Mouse (Mus musculus): ENCODE data around the gene Lamc2. TPM values are rescaled to one million over a fixed set of nuclear protein-coding genes. Genes with fewer than 3 reads are reported as not detected.

Gene Lamc2
- polyA plus RNA-seq, 1 experiment from 2014 or later = 0.44 TPM

DNA sequence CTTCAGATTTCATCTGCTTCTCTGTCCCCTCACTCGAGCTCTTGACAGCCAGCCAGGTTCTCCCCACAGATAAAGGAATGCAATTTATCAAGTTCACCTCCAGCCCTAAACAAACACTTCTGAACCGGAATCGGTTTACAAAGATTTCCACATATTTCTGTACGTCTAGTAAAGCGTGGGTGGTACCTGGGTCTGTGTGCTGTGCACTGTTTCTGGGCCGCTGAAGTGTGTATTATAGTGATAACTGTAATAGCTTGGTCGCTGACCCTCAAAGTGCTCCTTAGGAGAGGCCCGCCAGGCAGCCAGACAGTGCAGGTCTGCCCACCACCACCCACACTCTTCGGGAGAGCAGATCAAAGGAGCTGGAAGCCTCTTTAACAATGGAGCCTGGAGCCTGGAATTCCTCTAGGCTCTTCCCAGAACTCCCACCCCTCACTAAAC is 13.9 kb downstream of the Lamc2 start:
- no peaks in the 10 kb centered on the region for H3K27me3 ChIP-seq
- 28% methylated on average over 9 of the region's 9 CpGs for WGBS
- H3K9ac ChIP-seq (replicated peaks) = no peak overlapping the region; the same call in 1 of the 2 replicates
- peaks cover 6% of the 10 kb centered on the region for H3K4me1 ChIP-seq (replicated peaks)
- H3K4me2 ChIP-seq (replicated peaks) = no peak overlapping the region
- ATAC-seq = no peak
- H3K4me3 ChIP-seq (replicated peaks) = no peak overlapping the region
- H3K36me3 ChIP-seq = no peaks in the 10 kb centered on the region
- 0 out of 2 replicates have a peak overlapping the region, but pooled peaks have one; percentile 21 for H3K27ac ChIP-seq
- H3K9me3 ChIP-seq = no peaks in the 10 kb centered on the region

GRCm38 (mm10) chr1:153171011-153171410 is 15.2 kb downstream of the Lamc2 start:
- H3K36me3 ChIP-seq = no peaks in the 10 kb centered on the region
- no peak overlapping the region for H3K4me2 ChIP-seq (replicated peaks)
- no peak for ATAC-seq
- H3K9me3 ChIP-seq = no peaks in the 10 kb centered on the region
- H3K27ac ChIP-seq = no peak overlapping the region
- peaks cover 6% of the 10 kb centered on the region for H3K4me1 ChIP-seq (replicated peaks)
- no peak overlapping the region for H3K4me3 ChIP-seq (replicated peaks)
- no peak overlapping the region for H3K9ac ChIP-seq (replicated peaks)
- WGBS = 85% methylated on average over 10 of the region's 10 CpGs
- H3K27me3 ChIP-seq = no peaks in the 10 kb centered on the region

DNA sequence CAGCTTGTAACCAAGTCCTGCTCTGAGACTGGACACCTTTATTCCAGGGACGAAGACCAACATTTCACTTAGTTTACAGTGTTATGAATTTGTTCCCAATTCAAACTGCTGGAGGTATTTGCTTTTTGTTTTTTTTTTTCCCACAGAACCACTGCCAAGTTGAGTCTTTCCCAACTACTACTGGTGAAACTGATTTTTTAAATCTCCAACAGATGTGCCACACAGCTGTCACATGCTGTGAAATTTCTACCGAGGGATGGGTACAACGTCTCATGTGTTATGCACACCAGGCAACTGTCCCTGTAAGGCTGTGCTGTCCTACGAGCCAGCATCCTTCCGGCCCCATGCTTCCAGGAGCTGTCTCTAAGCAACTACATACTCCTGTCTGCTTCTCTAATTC is 18.0 kb downstream of the Lamc2 start:
- no peaks in the 10 kb centered on the region for H3K36me3 ChIP-seq
- WGBS = 86% methylated on average over 5 of the region's 5 CpGs
- no peak overlapping the region for H3K27ac ChIP-seq
- H3K9ac ChIP-seq (replicated peaks) = no peak overlapping the region
- H3K4me2 ChIP-seq (replicated peaks) = no peak overlapping the region
- H3K4me3 ChIP-seq (replicated peaks) = no peak overlapping the region
- H3K27me3 ChIP-seq = no peaks in the 10 kb centered on the region
- no peaks in the 10 kb centered on the region for H3K9me3 ChIP-seq
- ATAC-seq = no peak
- peaks cover 6% of the 10 kb centered on the region for H3K4me1 ChIP-seq (replicated peaks)

DNA sequence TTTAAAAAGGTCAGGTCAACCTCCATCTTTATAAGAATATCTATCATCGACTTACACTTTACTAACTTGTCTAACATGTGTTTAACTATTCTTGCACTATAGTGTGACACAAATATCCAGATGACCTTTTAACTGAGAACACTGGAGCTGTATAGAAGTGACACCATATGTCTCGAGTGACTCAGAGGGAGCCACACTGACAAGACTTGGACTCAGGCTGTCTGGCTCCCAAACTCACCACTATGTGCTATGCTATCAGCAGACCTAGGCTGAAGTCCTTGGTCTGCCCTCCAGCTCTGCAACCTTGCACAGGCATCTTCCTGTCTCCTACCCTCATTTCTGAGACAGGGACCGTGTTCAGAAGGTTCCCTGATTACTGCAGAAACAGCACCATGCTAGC is 22.4 kb downstream of the Lamc2 start:
- WGBS = 88% methylated on average over 3 of the region's 3 CpGs
- Histone ChIP-seq H3K4me1 (replicated peaks) (no peaks in the 10 kb centered on the region), H3K4me2 (replicated peaks) (no peak overlapping the region), H3K9ac (replicated peaks) (no peak overlapping the region), H3K27me3 (no peaks in the 10 kb centered on the region), H3K36me3 (no peaks in the 10 kb centered on the region), H3K4me3 (replicated peaks) (no peak overlapping the region), H3K27ac (no peak overlapping the region), H3K9me3 (no peaks in the 10 kb centered on the region)
- no peak for ATAC-seq

- Histone ChIP-seq H3K27ac (no peak overlapping the region), H3K9me3 (no peaks in the 10 kb centered on the region), H3K27me3 (no peaks in the 10 kb centered on the region), H3K9ac (replicated peaks) (no peak overlapping the region), H3K4me2 (replicated peaks) (no peak overlapping the region), H3K36me3 (no peaks in the 10 kb centered on the region), H3K4me1 (replicated peaks) (no peaks in the 10 kb centered on the region), H3K4me3 (replicated peaks) (no peak overlapping the region)
- ATAC-seq = no peak
- 96% methylated on average over 4 of the region's 4 CpGs for WGBS
Observed at GRCm38 (mm10) chr1:153159137-153159536, 27.1 kb downstream of the Lamc2 start.

- H3K27me3 ChIP-seq = no peaks in the 10 kb centered on the region
- H3K9ac ChIP-seq (replicated peaks) = no peak overlapping the region
- WGBS = 86% methylated on average over 5 of the region's 5 CpGs
Observed at GRCm38 (mm10) chr1:153157021-153157623, 29.1 kb downstream of the Lamc2 start.

DNA sequence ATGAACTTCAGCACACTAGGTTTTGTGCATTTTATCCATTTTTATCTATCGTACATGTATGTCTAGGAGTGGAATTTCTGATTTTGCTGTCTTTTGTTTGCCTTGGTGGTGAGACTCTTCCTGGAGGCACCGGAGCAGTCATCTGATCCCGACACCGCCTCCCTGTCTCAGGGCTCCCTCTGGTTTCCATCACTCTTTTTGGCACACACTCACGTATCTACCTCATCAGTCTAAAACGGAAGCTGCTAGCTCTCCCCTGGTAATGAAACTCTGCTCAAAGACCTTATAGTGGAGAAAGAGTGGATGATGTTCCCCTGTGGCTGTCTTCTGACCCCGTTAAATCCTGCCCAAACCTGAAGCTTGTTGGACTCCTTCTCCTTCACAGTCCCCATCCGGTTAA is 30.9 kb downstream of the Lamc2 start:
- no peak overlapping the region for H3K4me2 ChIP-seq (replicated peaks)
- no peak for ATAC-seq
- no peaks in the 10 kb centered on the region for H3K36me3 ChIP-seq
- no peak overlapping the region for H3K9ac ChIP-seq (replicated peaks)
- H3K9me3 ChIP-seq = no peaks in the 10 kb centered on the region
- no peak overlapping the region for H3K4me3 ChIP-seq (replicated peaks)
- no peaks in the 10 kb centered on the region for H3K27me3 ChIP-seq
- H3K27ac ChIP-seq = no peak overlapping the region
- 93% methylated on average over 8 of the region's 8 CpGs for WGBS
- H3K4me1 ChIP-seq (replicated peaks) = peaks cover 6% of the 10 kb centered on the region; the same call in 1 of the 2 replicates

More at GRCm38 (mm10) chr1:153157021-153157623, 29.1 kb downstream of the Lamc2 start:
- H3K4me3 ChIP-seq (replicated peaks) = no peak overlapping the region
- H3K36me3 ChIP-seq = no peaks in the 10 kb centered on the region
- peaks cover 6% of the 10 kb centered on the region; the same call in 1 of the 2 replicates for H3K4me1 ChIP-seq (replicated peaks)
- no peak for ATAC-seq
- no peaks in the 10 kb centered on the region for H3K9me3 ChIP-seq
- H3K27ac ChIP-seq = no peak overlapping the region
- H3K4me2 ChIP-seq (replicated peaks) = no peak overlapping the region

GRCm38 (mm10) chr1:153153619-153154137 is 32.6 kb downstream of the Lamc2 start:
- Histone ChIP-seq H3K9me3 (no peaks in the 10 kb centered on the region), H3K27me3 (no peaks in the 10 kb centered on the region), H3K9ac (replicated peaks) (no peak overlapping the region), H3K36me3 (no peaks in the 10 kb centered on the region), H3K27ac (no peak overlapping the region; the same call in 1 of the 2 replicates), H3K4me3 (replicated peaks) (no peak overlapping the region), H3K4me1 (replicated peaks) (peaks cover 6% of the 10 kb centered on the region; the same call in 1 of the 2 replicates), H3K4me2 (replicated peaks) (no peak overlapping the region)
- 62% methylated on average over 10 of the region's 10 CpGs for WGBS
- peak; percentile 60 for ATAC-seq

DNA sequence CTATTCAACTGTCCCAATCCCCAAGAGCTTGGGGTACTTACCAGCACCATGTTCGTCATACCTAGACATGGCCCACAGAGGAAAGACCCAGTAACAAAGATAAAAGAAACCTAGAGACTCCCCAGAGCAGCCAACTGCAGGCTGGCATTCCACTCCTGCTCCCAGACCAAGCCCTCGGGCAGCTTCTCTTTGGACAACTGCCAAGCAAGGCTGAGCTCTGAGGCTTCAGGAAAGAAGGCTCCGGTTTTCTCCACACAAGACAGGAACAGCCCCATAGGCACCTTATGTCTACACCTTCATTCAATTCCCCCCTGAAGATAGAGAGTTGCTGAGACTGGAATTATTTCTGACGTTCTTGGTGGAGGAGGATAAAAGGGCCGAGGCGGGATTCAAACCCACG is 33.7 kb downstream of the Lamc2 start:
- no peak overlapping the region for H3K4me3 ChIP-seq (replicated peaks)
- no peak overlapping the region for H3K4me2 ChIP-seq (replicated peaks)
- no peaks in the 10 kb centered on the region for H3K9me3 ChIP-seq
- peaks cover 6% of the 10 kb centered on the region; the same call in 1 of the 2 replicates for H3K4me1 ChIP-seq (replicated peaks)
- H3K9ac ChIP-seq (replicated peaks) = no peak overlapping the region
- no peaks in the 10 kb centered on the region for H3K36me3 ChIP-seq
- no peak for ATAC-seq
- no peak overlapping the region for H3K27ac ChIP-seq
- no peaks in the 10 kb centered on the region for H3K27me3 ChIP-seq
- 85% methylated on average over 7 of the region's 7 CpGs for WGBS

GRCm38 (mm10) chr1:153145791-153146190 is 40.5 kb downstream of the Lamc2 start:
- H3K4me3 ChIP-seq (replicated peaks) = no peak overlapping the region
- WGBS = 94% methylated on average over 5 of the region's 5 CpGs
- ATAC-seq = no peak
- H3K9me3 ChIP-seq = no peaks in the 10 kb centered on the region
- no peaks in the 10 kb centered on the region for H3K27me3 ChIP-seq
- no peak overlapping the region for H3K4me2 ChIP-seq (replicated peaks)
- no peak overlapping the region for H3K9ac ChIP-seq (replicated peaks)
- H3K27ac ChIP-seq = no peak overlapping the region
- H3K36me3 ChIP-seq = no peaks in the 10 kb centered on the region
- no peaks in the 10 kb centered on the region for H3K4me1 ChIP-seq (replicated peaks)

DNA sequence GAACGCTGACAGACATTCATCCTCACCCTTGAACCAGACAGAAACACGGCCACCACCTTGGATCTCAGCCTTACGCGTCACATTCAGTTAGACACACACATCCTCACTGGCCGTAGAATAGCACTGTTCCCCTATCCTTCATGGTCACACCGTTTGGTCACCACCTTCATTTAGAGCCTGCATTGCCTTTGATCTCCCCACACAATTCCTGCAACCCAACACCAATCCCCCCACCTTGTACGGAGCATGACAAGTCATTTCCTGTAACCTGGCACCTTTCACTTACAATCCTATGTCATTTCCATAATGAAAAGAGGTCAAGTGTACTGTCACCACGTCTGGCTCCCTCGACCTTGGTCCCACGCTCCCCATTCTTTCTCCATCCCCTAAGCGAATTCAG is 42.2 kb downstream of the Lamc2 start:
- 88% methylated on average over 11 of the region's 11 CpGs for WGBS
- Histone ChIP-seq H3K9me3 (no peaks in the 10 kb centered on the region), H3K4me1 (replicated peaks) (no peaks in the 10 kb centered on the region)

GRCm38 (mm10) chr1:153140747-153141228 is 45.5 kb downstream of the Lamc2 start:
- Histone ChIP-seq H3K4me1 (replicated peaks) (no peaks in the 10 kb centered on the region), H3K36me3 (no peaks in the 10 kb centered on the region), H3K9me3 (no peaks in the 10 kb centered on the region), H3K4me2 (replicated peaks) (no peak overlapping the region), H3K27ac (no peak overlapping the region), H3K9ac (replicated peaks) (no peak overlapping the region), H3K27me3 (no peaks in the 10 kb centered on the region), H3K4me3 (replicated peaks) (no peak overlapping the region)
- no peak for ATAC-seq
- 37% methylated on average over 8 of the region's 8 CpGs for WGBS

More for the DNA sequence above, 42.2 kb downstream of the Lamc2 start:
- H3K9ac ChIP-seq (replicated peaks) = no peak overlapping the region
- no peaks in the 10 kb centered on the region for H3K27me3 ChIP-seq
- no peaks in the 10 kb centered on the region for H3K36me3 ChIP-seq
- ATAC-seq = no peak
- H3K4me3 ChIP-seq (replicated peaks) = no peak overlapping the region
- no peak overlapping the region for H3K4me2 ChIP-seq (replicated peaks)
- no peak overlapping the region for H3K27ac ChIP-seq
